Mouse (Mus musculus) right cerebral cortex, postnatal 4 days (tissue): ENCODE data around the gene Gm20518.

Experiments used
- DNase-seq: peaks from one replicate; pipeline ENCODE4 v3.0.0-alpha.2; 2022

Gm20518 gene

GRCm38 (mm10) chr16:17839976-17840375, 51.5 kb downstream of the Gm20518 start:
- DNase-seq: no peak

DNA sequence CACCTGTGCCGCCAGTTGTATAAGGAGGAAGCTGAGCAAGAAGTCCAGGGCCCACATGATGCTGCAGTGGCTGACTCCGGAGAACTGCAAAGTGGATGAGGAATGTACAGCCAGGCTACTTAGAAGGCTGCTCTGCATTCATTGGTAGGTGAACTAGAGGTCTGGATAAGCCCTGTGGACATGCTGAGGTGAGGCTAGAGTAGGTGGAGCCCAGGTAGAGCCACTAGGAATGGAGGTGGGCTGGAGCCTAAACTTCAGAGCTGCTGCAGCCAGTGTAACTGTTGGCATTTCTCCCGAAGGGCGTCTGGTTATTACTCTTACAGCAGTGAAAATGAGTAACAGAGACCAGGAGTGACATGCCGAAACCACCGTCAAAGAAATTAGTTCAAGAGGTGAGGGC, 53.4 kb downstream of the Gm20518 start, which contains the start of gene Car15:
Gene Car15, minus strand, starts transcription at position 314 of the 400 bp plus-strand sequence.
- no peak for DNase-seq

- no peak for DNase-seq
These were observed 56.0 kb downstream of the Gm20518 start for GRCm38 (mm10) chr16:17835481-17835880.

- no peak for DNase-seq
These were observed 56.9 kb downstream of the Gm20518 start for GRCm38 (mm10) chr16:17834543-17834942.

DNA sequence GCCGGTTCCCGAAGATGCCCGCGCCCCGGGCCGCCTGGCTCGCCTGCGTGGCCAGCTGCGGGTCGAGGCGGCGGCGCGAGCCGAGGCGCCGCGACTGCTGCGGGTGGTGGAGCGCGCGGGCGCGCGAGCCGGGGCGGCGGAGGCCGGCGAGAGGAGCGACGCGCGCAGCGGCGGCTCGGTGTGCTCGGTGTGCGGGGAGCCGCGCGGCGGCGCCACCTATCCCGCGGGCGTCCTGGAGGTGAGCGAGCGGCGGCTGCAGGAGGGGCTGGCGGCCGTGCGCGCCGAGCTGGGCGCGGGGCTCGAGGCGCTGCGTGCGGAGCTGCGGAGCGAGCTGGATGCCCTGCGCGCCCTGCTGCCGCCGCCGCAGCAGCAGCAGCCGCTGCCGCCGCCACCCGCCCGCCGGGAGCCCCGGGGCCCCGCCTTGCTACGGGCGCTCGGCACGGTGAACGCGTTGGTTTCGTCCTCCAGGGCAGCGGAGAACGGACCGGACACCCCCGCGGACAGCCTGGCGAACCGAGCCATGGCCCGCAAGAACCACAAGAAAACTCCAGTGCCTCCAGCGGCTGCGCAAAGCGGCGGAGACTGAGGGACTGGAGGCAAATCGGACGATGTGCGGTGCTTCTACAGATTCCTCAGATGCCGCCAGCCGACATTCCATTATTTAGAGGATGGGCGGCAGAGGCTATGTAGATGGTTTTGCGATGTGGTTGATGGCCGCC, 57.6 kb downstream of the Gm20518 start:
- peak; percentile 60 for DNase-seq

DNA sequence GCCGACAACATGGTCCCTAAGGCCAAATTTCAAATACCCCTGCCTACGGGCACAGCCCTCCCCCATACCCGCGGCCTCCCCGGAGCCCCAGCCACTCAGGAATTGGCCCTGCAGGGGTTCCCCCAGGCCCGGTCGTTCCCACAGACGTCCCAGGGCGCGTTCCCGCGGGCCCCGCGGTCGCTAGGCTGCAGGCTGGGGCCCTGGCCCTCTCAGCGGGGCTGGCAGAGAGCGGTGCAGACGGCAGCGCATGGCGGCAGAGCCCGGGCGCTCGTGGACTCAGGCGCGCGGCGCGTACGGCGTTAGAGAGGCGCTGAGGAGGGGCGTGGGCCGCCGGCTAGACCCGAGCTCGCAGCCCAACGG, 58.2 kb downstream of the Gm20518 start:
- peak; percentile 63 for DNase-seq

DNA sequence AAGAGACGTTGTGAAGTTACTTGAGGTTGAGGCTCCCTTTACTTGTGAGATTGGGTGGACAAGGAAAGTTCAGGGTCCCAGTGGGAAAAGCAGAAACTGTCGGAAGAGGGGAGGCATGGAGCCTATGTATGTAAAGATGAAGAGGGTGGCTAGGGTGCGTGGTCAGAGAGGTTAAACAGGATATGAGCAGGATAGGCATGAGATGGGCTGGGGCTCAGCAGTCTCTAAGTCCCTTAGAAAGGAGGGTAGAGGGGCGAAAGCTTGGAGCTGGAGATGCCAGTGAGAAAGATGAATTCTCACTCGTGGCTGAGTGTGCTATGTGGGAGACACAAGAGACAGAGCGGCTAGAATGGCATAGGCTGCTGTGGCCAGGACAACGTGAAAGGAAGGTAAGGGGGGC, 58.6 kb downstream of the Gm20518 start, which contains the start of gene B830017H08Rik:
Gene B830017H08Rik, plus strand, starts transcription at position 301 of the 400 bp plus-strand sequence.
- no peak for DNase-seq

DNA sequence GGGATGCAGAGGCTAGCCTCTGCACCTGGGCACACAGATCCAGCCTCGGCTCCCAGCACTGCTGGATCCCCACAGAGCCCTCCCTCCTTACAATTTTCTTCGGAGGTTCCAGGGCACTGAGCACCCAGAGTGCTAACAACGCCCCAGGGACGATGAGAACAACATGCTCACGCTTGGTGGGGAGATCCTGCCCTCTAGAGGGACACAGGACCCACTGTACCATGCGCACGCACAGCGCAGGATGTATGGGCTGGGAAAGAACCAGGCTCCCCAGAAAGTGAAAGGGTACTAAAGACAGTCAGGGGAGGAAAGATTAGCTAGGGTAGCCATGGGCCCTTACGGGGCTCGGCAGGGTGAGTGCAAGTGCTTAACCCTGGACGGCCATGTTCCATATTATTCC, 59.7 kb downstream of the Gm20518 start:
- DNase-seq: no peak

GRCm38 (mm10) chr16:17830385-17831178, 60.9 kb downstream of the Gm20518 start:
- no peak for DNase-seq

GRCm38 (mm10) chr16:17828867-17829266, 62.6 kb downstream of the Gm20518 start:
- no peak for DNase-seq

- no peak for DNase-seq
These were observed 63.2 kb downstream of the Gm20518 start for GRCm38 (mm10) chr16:17828229-17828628.

GRCm38 (mm10) chr16:17826500-17826899, 65.0 kb downstream of the Gm20518 start:
- DNase-seq: no peak

- DNase-seq: no peak
These were observed 74.9 kb downstream of the Gm20518 start for GRCm38 (mm10) chr16:17816528-17816927.

GRCm38 (mm10) chr16:17815411-17816402, 75.8 kb downstream of the Gm20518 start:
- DNase-seq: peak; percentile 71

DNA sequence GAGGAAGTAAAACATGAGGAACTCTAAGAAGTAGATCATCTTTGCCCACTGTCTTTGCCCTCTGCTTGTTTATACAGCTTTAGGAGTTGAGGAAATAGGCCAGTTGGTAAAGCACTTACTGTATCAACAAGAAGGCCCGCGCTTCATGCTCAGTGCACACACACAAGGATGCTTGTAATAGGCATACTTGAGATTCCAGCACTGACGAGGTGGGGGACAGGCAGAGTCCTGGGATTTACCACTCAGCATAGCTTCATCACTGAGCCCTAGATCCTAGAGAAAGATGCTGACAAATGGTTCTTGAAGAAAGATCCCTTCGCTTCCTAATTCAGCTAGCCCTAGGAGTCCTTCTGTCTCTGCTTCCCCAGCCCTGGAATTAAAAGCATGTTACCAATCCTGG, 78.3 kb downstream of the Gm20518 start:
- DNase-seq: no peak

- DNase-seq: no peak
These were observed 79.4 kb downstream of the Gm20518 start for GRCm38 (mm10) chr16:17812120-17812519.

DNA sequence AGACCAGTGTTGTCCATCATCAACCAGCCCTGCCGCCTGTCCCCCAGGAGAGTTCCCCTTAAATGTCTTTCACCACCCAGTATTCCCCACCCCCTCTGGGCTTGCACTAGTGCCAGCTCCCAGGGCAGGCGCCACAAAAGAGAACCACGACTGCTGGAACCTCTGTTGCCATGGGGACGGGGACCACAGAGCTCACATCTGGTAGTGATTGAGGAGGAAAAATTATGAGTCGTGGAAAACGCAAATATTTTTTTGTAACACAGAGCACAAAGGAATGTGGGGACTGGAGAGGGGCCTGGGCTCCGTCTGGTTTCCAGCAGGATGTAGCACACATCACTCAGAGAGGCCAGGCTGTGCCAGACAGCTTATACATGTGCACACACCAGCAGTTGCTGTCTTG, 81.8 kb downstream of the Gm20518 start:
- DNase-seq: no peak

- DNase-seq: no peak
These were observed 82.3 kb downstream of the Gm20518 start for GRCm38 (mm10) chr16:17809125-17809524.

DNA sequence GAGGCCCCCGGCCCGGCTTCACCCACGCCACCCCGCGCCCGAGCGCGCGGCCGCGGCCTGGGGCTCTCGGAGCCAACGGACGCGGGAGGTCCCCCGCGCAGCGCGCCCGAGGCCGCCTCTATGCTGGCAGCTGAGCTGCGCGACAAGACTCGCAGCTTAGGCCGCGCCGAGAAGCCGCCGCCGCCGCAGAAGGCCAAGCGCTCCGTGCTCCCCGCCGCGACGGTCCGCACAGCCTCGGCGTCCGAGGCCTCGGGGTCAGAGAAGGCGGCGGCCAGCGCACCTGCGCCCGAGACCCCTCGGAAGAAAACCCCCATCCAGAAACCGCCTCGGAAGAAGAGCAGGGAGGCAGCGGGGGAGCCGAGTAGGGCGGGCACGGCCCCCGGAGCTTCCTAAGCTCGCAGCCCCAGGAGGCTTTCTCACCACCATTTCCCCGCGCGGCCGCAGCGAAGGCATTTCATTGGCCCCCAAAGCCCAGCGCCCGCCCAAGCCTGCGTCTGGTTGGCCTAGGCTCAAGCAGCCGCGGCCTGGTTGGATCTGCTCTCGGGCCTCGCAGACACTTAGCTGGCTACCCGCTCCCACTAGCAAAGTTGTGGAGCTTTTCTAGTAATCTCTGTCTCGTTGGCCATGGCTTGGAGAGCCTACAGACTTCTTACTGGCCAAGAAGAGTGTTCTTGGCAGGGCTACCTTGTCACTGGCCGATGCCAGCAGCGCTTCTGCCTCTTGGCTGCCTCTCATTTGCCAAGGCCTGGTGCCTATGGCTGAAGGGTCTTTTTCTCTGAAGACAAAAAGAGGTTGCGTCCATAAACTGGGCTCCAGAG, 84.1 kb downstream of the Gm20518 start:
- peak; percentile 91 for DNase-seq

GRCm38 (mm10) chr16:17806581-17807191, 84.8 kb downstream of the Gm20518 start:
- DNase-seq: peak; percentile 50

GRCm38 (mm10) chr16:17804982-17805381, 86.5 kb downstream of the Gm20518 start:
- no peak for DNase-seq
